Mouse (Mus musculus) ZHBTc4 (cell line): ENCODE measurements at regions not wholly inside any gene's neighbourhood (a gene's known extent, or its start where the extent isn't known, plus 50 kb on each side); places are given as distances from the start of the nearest gene placed in this dataset.

Experiments used
- DNase-seq: peaks from one replicate; pipeline ENCODE4 v3.0.0-alpha.2; 2011; ENCODE audit warnings: low read depth, low spot score

DNA sequence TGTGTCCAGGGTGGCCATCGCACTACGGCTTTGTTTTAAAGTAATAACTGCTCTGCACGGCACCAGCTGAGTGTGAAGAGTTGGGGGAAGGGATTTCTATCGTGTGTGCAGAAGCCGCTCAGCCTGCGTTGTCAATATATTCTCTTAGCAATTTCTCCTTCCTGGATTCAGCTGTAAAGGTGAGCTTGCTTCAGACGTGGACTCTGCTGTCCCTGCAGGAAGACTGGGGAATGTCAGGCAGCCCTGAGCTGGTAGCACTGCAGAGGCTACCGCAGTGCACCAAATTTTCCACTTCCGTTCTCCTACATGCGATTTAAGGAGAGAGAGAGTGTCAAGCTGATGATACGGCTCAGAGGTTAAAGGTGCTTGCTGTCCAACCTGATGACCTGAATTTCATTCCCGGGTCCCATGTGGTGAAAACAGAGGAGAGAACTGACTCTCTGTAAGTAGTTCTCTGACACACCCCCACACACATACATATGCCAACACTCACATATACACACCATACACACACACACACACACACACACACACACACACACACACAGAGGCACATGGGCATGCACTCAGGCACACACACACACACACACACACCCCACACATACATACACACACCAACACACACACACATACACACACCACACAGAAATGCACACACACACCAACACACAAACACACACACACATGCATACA is 59.9 kb upstream of the Prelid3b start:
- DNase-seq: peak; percentile 24

DNA sequence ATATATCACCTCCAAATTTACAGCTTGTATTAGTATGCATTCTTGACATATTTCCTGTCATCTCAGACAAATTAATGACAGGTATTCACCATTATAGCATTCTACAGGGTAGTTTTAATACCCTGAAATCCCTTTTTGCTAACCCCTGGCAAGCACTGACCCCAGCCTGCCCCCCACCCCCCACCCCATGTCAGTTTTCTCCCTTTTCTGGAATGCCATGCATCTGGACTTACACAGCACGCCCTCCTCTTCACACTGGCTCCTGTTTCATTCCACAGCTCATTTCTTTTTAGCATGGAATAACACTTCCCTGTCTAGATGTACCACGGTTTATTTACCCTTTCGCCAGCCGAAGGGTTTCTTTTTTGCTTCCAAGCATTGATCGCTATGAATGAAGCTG is 67.8 kb upstream of the Prelid3b start:
- DNase-seq: no peak

DNA sequence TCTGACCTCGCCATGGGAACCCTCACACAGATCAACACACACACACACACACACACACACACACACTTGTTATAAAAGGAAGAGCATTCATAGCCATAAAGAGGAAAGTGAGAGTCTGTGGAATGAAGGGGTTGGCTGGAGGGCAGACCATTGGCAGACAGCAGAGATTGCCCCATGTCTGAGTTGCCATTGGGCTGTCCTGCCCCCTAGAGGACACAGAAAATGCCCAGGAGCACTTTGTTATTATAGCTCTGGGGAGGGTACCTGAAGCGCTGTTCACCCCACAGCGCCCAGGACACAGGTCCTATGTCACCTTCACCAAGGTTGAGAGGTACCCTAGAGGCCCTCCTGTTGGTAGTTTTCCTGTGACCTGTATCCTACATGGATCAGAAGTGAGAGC is 74.3 kb upstream of the Prelid3b start:
- no peak for DNase-seq

DNA sequence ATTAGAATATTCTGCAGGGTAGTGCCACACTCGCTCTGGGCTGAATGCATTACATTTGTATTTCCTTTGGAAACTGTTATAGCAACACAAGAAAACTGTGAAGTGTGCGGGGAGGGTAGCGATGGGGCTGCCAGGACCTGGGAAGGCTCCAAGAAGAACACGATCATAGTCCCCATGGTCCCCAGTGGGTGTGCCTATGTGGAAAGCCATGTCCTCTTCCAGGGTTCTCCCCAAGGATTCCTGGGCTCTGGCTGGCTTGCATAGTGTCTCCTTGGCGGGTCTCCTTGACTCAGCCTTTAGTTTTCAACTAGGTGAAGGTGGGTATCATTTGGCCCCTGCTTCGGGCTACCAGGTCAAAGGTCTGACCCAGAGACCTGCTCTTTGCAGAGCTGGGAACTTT is 74.8 kb upstream of the Prelid3b start:
- DNase-seq: no peak

DNA sequence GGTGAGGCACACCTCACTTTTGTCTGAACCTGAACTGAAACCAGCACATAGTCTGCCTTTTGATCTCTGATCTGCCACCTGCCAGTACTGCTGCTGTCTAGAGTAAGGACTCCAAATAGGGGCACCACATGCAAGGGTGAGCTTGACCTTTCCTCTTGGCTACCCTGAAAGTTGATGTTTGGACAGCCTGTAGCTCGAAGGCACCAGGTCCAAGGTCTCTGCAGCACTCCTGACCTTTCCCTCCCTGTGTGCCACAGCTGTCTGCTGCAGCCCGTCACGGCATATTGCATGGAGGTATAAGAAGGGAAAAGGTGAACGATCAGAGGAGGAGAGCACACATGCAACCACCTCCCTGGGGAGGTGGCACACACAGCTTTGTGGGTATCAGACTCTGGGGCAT is 75.9 kb upstream of the Prelid3b start:
- no peak for DNase-seq

DNA sequence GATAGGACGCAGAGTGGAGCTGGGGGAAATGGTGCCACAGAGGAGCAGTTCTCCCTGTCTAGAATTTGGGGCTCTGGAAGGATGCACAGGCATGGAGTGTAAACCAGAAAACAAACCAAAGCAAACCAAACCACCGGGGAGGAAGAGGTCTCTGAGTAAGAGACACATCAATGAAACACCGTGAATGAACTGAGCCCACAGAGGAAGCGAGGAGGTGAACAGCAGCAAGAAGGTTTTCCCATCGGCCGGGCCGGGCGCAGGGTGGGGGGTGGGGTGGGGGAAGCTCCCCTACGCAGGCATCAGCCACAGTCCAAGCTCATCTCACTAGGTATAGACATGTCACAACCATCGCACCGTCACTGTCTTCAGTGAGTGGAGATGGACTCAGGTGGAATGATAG is 82.9 kb upstream of the Prelid3b start:
- DNase-seq: no peak

DNA sequence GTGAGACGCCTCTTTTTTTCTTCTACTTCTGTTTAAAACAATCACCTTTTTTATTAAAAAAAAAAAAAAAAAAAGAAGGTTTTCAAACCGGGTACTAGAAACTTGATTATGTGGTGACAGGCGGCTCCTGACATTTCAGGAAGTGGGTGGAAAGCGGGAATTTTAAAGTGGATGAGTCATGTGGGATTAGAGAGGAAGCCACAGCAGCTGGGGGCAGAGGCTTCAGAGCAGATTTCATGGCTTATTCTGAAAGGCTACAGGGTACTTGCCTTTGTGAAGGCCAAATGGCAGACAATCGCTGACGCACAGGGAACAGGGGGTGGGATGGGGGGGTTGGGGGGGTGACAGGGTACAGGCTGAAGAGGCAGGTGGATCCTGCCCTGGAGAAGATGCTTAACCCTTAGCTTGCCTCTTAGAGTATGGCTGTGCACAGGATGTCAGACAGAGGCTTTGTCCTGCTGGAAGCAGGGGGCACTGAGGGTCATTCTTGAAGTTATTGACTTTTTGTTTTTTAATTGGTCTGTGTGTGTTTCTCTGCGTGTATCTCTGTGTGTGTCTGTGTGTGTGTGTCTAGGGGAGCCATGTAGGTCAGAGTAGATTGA is 81.4 kb upstream of the Zfp831 start:
- no peak for DNase-seq

DNA sequence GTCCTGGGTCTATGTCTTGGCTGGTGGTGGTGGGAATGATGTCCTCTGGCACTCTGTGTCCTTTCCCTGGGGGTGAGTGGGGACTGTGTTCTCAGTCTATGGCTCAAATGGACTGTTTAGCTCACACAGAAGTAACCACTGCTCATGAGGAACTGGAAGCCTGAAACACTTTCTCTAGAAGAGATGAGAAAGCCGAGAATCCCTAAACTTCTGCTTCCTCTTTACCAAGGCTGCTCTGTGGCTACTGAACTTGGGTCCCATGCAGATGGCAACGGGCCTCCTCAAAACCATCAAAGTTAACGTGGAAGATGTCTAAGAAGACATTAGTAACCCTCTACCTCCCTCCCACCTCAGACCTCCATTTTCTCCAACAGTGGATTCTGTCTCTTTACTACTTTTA is 79.4 kb upstream of the Zfp831 start:
- DNase-seq: no peak

DNA sequence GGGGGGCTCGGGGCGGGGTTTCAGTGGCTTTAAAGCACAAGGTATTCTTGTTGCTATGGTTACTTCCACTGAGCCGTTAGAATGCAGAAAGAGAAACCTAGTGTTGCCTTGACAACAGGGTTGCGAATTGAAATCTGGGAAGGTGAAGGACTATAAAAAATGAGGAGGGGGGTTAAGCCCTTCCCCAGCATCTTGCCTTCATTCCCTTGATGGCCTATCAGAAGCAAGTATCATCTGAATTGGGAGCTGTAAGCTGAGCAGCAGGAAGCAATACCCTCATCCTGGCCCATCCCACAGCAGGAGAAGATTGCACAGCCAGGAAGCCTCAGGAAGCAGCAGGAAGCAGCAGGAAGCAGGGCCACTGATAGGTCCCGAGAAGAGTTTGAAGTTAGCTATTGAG is 78.5 kb upstream of the Zfp831 start:
- peak; percentile 14 for DNase-seq

DNA sequence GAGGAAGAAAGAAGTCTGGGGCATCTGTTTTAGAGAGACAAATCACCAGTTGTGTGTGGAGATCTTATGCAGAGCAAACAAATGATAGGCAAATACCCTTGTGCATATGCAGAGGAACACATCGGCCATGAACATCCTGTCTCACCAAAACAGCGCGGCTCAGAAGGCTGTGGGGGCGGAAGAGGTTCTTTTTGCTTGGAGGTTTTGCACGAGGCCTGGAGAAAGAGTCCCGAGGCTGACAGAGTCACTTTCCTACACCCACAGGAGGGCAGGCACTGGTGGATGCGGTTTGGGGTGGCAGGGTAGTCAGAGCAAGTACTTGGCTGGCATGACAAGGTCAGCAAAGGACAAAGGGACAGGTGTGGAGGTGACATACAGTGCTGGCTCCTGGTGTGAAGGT is 77.4 kb upstream of the Zfp831 start:
- DNase-seq: no peak

DNA sequence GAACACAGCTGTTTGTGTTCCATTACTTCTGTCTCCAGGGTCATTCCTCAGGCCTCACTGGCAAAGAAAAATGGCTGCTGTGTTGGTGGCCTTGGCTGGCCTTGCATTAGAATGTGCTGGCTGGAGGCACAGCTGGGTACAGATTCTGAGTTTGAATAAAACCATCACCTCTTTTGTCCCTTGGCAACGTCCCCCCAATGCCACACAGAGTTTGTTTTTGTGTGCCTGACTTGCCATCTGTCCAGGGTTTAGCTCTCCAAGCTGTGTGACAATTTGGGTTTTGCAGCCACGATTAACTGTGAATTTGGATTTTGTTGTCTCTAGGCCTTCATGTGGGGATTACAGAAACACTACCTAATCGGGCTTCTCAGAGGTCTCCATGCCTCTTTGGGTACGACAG is 76.6 kb upstream of the Zfp831 start:
- DNase-seq: peak; percentile 10

DNA sequence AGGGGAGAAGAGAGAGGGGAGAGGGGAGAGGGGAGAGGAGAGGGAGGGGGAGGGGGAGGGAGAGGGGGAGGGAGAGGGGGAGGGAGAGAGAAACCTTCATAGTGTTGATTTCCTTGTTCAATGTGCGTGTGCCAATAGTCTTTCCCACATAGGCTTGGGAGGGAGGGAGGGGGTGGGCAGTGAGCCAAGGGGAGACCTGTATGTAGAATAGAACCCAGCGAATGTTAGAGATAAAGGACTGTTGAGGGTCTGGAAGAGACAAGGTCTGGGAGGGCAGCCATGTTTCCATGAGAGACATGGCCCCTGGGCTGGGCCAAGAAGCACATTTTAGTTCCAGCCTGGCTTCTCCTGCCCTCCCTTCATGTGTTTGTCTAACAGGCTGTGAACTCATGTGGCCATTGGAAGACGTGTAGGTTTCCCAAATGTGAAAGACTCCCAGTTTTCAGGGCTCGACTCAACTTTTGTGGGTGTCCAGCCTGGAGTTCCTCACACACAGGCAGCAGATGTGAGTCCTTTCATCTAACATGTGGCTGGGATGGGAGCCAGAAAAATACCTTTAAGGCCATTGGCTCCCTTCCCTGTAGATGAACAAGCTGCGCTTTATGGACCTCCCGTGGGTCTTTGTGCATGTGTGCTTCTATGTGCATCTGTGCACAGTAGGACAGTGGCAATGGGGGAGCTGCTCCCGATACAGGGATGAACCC is 68.4 kb upstream of the Zfp831 start:
- no peak for DNase-seq

DNA sequence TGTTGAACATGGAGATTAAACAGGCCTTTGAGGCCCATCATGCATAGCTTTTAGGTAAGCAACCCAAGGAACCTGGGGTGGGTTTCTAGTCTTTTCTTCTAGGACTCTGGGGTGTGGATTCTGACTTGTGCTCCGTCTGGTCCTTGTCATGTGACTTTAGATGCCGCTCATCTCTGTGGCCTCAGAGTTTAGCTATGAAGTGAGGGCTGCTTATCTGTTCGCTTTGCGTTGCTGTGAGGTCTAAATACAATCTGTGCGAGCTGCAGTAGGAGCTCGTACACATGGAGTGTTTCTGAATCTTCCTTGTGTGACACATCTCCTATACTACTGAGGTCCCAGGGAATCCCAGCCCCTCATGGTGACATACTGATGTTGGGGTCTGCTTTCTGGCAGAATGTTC is 67.8 kb upstream of the Zfp831 start:
- no peak for DNase-seq

DNA sequence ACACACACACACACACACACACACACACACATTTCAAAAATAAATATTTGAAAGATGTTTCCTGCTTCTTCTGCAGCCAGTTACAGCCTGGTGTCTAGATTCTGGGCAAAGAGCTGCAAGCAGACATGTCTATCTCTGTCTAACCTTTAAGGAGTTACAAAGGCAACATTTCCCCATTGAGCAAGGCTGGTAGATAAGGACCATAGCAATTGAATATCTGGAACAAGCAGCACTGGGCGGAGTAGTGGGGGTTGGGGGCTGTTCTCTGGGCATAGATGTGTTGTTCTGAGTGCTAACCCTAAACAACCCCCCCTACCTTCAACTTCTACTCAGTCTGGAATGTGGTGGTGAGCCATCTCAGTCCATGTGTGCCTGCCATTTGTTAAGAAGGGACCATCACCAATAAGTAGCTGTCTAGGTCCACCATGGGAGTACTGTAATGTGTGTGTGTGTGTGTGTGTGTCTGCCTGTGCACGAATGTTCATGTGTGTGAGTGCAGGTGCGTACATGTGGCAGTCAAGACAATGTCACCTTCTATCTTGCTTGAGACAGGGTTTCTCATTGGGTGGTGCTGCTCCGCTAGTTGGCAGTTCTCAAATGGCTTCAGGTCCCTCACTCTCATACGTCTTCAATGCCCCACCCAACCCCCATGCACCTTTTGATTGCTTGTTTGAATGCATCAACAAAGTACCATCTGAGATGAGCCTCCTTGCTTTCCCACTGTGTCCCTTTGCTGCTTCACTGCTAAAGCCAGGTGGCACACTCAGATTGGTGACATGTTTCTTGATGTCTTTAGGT is 62.2 kb upstream of the Zfp831 start:
- DNase-seq: no peak

DNA sequence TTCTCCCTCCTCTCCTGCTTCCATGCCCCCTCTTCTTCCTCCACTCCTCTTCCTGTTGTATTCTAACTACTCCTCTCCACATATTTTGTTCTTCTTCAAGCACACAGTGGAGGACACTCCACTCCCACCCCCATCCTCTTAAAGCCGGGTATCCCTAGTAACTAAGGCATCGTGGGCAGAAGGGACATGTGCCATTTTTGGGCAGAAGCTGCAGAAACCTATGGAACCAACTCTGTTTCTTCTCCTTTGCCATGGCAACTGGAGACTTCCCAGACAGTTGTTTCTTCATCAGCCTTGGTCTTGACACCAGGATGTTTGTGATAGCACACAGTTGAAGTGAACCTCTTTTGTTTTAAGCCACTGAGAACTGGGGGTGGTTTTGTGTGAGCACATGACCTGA is 59.1 kb upstream of the Zfp831 start:
- DNase-seq: no peak
